Mouse (Mus musculus) midbrain, embryonic 13.5 days (tissue): ENCODE data around the gene Adam26a. TPM values are rescaled to one million over a fixed set of nuclear protein-coding genes. Genes with fewer than 3 reads are reported as not detected.
"Not testable (repeated sequence)": the region's sequence is repeated elsewhere in the genome, so short reads cannot be mapped to it uniquely, and the experiment has no call there.

Source experiments
- ATAC-seq: fragments of 200-750 bp; cut with Nextera tagmentation; 2 replicates; pipeline ENCODE4 v1.8.0; 2017; ENCODE audit warnings: mild to moderate bottlenecking, moderate TSS enrichment, moderate library complexity
- H3K27ac ChIP-seq: fragments of 300-500 bp; sonication (generic); 2 replicates; pipeline ENCODE4 v1.5.1; 2015; ENCODE audit warnings: inconsistent platforms, mild to moderate bottlenecking, moderate library complexity
- H3K27me3 ChIP-seq: fragments of 300-500 bp; sonication (generic); 2 replicates; pipeline ENCODE4 v1.6.1; 2015; ENCODE audit warnings: mild to moderate bottlenecking, inconsistent platforms
- H3K36me3 ChIP-seq: fragments of 300-500 bp; sonication (generic); 2 replicates; pipeline ENCODE4 v1.6.1; 2015; ENCODE audit warnings: mild to moderate bottlenecking, inconsistent platforms
- H3K4me1 ChIP-seq: fragments of 300-500 bp; sonication (generic); replicated peaks from 2 replicates; pipeline ENCODE4 v1.6.1; 2015; ENCODE audit warnings: inconsistent platforms
- H3K4me2 ChIP-seq: fragments of 300-500 bp; sonication (generic); replicated peaks from 2 replicates; pipeline ENCODE4 v1.6.1; 2015; ENCODE audit warnings: moderate library complexity, mild to moderate bottlenecking, inconsistent platforms
- H3K4me3 ChIP-seq: fragments of 300-500 bp; sonication (generic); replicated peaks from 2 replicates; pipeline ENCODE4 v1.5.1; 2015; ENCODE audit warnings: mild to moderate bottlenecking, inconsistent platforms
- H3K9ac ChIP-seq: fragments of 300-500 bp; sonication (generic); replicated peaks from 2 replicates; pipeline ENCODE4 v1.6.1; 2015; ENCODE audit warnings: mild to moderate bottlenecking, inconsistent platforms
- H3K9me3 ChIP-seq: fragments of 300-500 bp; sonication (generic); 2 replicates; pipeline ENCODE4 v1.6.1; 2016; ENCODE audit warnings: mild to moderate bottlenecking, inconsistent platforms
- WGBS: fragments of 180-500 bp; shearing (Covaris S2); methylation state at CpG from one replicate; pipeline ENCODE4 v1.1.7; 2015; 5-methylcytosine and 5-hydroxymethylcytosine counted together
- polyA plus RNA-seq: library from polyadenylated mRNA; unstranded; fragments of >200 nt; fragmentation: Nextera tagmentation; extraction: Ambion mirVana; gene quantifications from 2 replicates; pipeline ENCODE4 v1.2.1, GENCODE M21; 2015

Gene Adam26a
- not detected in 2 replicates for polyA plus RNA-seq

DNA sequence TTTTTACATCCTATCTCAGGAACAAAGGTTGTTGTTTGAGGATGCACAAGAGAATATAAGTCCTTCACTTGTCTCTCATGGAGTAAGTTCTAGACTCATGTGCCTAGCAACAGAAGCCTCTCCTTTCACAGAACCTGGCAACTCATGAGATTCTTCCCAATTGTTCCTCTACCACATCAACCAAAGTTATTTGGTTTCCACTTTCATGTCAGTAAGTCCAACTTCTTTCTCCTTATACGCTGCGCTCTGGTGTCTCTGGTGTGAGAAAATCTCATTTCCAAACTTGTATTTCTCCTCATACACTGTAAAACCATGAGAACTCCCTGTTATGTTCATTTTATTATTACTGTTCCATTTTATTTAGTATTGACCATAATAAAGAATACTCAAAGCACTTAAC, at the start of gene Adam26a:
TSS of gene Adam26a (minus strand) at position 101 of the 400 bp plus-strand sequence.
- not testable (repeated sequence) for H3K4me1 ChIP-seq, H3K27ac ChIP-seq, H3K36me3 ChIP-seq, H3K27me3 ChIP-seq, H3K4me2 ChIP-seq, H3K9ac ChIP-seq, H3K4me3 ChIP-seq, ATAC-seq, H3K9me3 ChIP-seq
- 95% methylated on average over 2 of the region's 2 CpGs for WGBS

DNA sequence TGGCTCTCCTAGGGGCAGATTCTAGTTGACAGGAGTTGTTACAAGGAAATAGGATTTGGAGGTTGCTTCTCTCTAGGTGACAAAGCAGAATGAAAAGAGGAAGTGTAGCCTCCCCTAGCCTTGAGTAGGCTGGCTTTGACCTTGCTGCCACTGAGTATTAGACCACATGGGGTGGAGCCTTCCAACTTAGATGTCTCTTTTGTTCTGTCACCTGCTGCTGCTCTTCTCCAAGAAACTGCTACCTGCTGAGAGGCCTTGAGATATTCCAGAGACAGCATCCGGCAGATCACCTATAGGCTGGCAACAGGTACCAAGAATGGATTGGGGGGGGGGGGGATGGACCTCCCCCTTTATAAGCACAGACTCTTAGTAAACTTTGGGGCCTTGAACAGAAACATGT, 39.5 kb upstream of the Adam26a start:
- Histone ChIP-seq H3K4me3 (no peak overlapping the region), H3K27me3 (no peaks in the 10 kb centered on the region), H3K4me2 (no peak overlapping the region), H3K36me3 (no peaks in the 10 kb centered on the region), H3K9ac (no peak overlapping the region), H3K27ac (no peak overlapping the region), H3K4me1 (no peaks in the 10 kb centered on the region), H3K9me3 (no peaks in the 10 kb centered on the region)
- no peak for ATAC-seq
- 86% methylated on average over 1 of the region's 1 CpGs for WGBS

DNA sequence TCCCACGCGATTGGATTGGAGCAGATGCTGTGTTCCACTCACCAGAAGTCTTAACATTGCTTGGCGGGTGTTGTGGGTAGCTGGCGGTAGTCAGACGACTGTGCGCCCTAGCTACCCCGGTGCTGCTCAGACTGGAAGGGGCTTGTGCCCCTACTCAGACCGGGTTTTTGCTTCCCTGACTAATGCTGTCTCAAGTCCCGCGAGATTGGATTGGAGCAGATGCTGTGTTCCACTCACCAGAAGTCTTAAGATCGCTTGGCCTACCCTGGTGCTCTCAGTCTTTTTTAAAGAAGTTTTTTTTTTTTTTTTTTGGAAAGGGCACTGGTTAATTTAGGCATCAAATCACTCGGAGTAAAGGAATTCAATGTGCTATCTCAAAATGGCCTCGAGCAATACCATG, 27.1 kb upstream of the Adam26a start:
- not testable (repeated sequence) for H3K27me3 ChIP-seq, H3K9me3 ChIP-seq, H3K4me3 ChIP-seq, H3K27ac ChIP-seq, H3K36me3 ChIP-seq, H3K4me1 ChIP-seq, H3K9ac ChIP-seq, H3K4me2 ChIP-seq, ATAC-seq
- 84% methylated on average over 13 of the region's 13 CpGs for WGBS

DNA sequence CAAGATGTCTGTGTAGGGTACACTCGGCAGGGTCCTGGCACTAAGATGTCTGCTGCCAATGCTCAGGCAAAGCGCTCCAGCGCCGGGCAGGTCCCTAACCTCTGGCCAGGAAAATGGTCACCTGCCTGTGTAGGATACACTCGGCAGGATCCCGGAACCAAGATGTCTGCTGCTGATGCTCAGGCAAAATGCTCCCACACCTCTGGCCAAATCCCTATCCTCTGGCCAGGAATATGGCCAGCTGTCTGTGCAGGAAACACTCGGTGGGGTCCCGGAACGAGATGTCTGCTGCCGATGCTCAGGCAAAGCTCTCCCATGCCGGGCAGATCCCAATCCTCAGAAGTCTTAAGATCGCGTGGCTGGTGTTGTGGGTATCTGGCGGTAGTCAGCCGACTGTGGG, 26.7 kb upstream of the Adam26a start:
- H3K4me3 ChIP-seq, ATAC-seq: not testable (repeated sequence)

DNA sequence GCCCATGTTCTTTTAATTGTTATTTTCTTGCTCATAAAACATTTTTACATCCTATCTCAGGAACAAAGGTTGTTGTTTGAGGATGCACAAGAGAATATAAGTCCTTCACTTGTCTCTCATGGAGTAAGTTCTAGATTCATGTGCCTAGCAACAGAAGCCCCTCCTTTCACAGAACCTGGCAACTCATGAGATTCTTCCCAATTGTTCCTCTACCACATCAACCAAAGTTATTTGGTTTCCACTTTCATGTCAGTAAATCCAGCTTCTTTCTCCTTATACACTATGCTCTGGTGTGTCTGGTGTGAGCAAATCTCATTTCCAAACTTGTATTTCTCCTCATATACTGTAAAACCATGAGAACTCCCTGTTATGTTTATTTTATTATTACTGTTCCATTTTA, 48.5 kb downstream of the Adam26a start, which contains the start of gene Adam26b:
TSS of gene Adam26b (minus strand) at position 101 of the 400 bp plus-strand sequence.
- H3K4me1 ChIP-seq = not testable (repeated sequence)

More for the DNA sequence above, 26.7 kb upstream of the Adam26a start:
- 97% methylated on average over 15 of the region's 15 CpGs for WGBS
- H3K4me1 ChIP-seq, H3K4me2 ChIP-seq, H3K9ac ChIP-seq, H3K36me3 ChIP-seq, H3K27me3 ChIP-seq, H3K9me3 ChIP-seq, H3K27ac ChIP-seq: not testable (repeated sequence)

More for the DNA sequence above, 48.5 kb downstream of the Adam26a start, which contains the start of gene Adam26b:
- not testable (repeated sequence) for H3K4me3 ChIP-seq, ATAC-seq, H3K9me3 ChIP-seq, H3K27me3 ChIP-seq, H3K9ac ChIP-seq, H3K36me3 ChIP-seq, H3K27ac ChIP-seq, H3K4me2 ChIP-seq

Other genes starting within 250 kb of the Adam26a start
- not detected in 2 replicates for gene Adam26b, start 48.6 kb downstream of the Adam26a start, polyA plus RNA-seq
- not detected in 2 replicates for gene Gm5346, start 50.6 kb upstream of the Adam26a start, polyA plus RNA-seq
- 0.07 TPM in 1 of 2 replicates, not detected in the other for gene Adam34, start 133.3 kb upstream of the Adam26a start, polyA plus RNA-seq